Mouse (Mus musculus) heart, embryonic 13.5 days (tissue): Measurements from ENCODE around the gene N4bp1. TPM values are rescaled to one million over a fixed set of nuclear protein-coding genes. Genes with fewer than 3 reads are reported as not detected.

Experiments
- ATAC-seq: fragments of 200-750 bp; cut with Nextera tagmentation; 2 replicates; pipeline ENCODE4 v1.8.0; 2017; ENCODE audit warnings: moderate TSS enrichment; ENCODE audit not compliant: insufficient number of reproducible peaks, low FRiP score, low TSS enrichment; ENCODE audit errors: extremely low read depth
- H3K27ac ChIP-seq: fragments of 300-500 bp; sonication (generic); replicated peaks from 2 replicates; pipeline ENCODE4 v1.5.1; 2015; ENCODE audit warnings: moderate library complexity, mild to moderate bottlenecking, inconsistent platforms
- H3K27me3 ChIP-seq: fragments of 300-500 bp; sonication (generic); replicated peaks from 2 replicates; pipeline ENCODE4 v1.6.1; 2015; ENCODE audit warnings: mild to moderate bottlenecking, inconsistent platforms
- H3K36me3 ChIP-seq: fragments of 300-500 bp; sonication (generic); 2 replicates; pipeline ENCODE4 v1.6.1; 2015; ENCODE audit warnings: mild to moderate bottlenecking, inconsistent platforms
- H3K4me1 ChIP-seq: fragments of 300-500 bp; sonication (generic); 2 replicates; pipeline ENCODE4 v1.6.1; 2015; ENCODE audit warnings: inconsistent platforms
- H3K4me2 ChIP-seq: fragments of 300-500 bp; sonication (generic); 2 replicates; pipeline ENCODE4 v1.6.1; 2015; ENCODE audit warnings: inconsistent platforms, mild to moderate bottlenecking, moderate library complexity
- H3K4me3 ChIP-seq: fragments of 300-500 bp; sonication (generic); 2 replicates; pipeline ENCODE4 v1.5.1; 2015; ENCODE audit warnings: moderate library complexity, mild to moderate bottlenecking, inconsistent platforms
- H3K9ac ChIP-seq: fragments of 300-500 bp; sonication (generic); 2 replicates; pipeline ENCODE4 v1.6.1; 2015; ENCODE audit warnings: inconsistent platforms, mild to moderate bottlenecking, moderate library complexity
- H3K9me3 ChIP-seq: fragments of 300-500 bp; sonication (generic); 2 replicates; pipeline ENCODE4 v1.6.1; 2016; ENCODE audit warnings: inconsistent platforms
- WGBS: fragments of 180-500 bp; shearing (Covaris S2); methylation state at CpG from one replicate; pipeline ENCODE4 v1.1.7; 2015; ENCODE audit warnings: mixed read lengths; 5-methylcytosine and 5-hydroxymethylcytosine counted together
- polyA plus RNA-seq: library from polyadenylated mRNA; unstranded; fragments of >200 nt; fragmentation: Nextera tagmentation; extraction: Ambion mirVana; gene quantifications from 2 replicates; pipeline ENCODE4 v1.2.1, GENCODE M21; 2015

N4bp1 gene
- polyA plus RNA-seq, 1 experiment from 2014 or later: 6.2 TPM

- ATAC-seq: no peak
- Histone ChIP-seq H3K27ac (no peak overlapping the region), H3K27me3 (no peaks in the 10 kb centered on the region), H3K36me3 (no peaks in the 10 kb centered on the region), H3K9ac (no peak overlapping the region), H3K4me2 (no peak overlapping the region), H3K4me3 (no peak overlapping the region), H3K4me1 (peaks cover 24% of the 10 kb centered on the region), H3K9me3 (no peaks in the 10 kb centered on the region)
- WGBS: 50% methylated on average over 1 of the region's 1 CpGs
Measured at GRCm38 (mm10) chr8:86789576-86789975, 95.5 kb downstream of the N4bp1 start.

- peak overlapping the region; percentile 71 for H3K27ac ChIP-seq
- H3K9me3 ChIP-seq: no peaks in the 10 kb centered on the region
- H3K4me2 ChIP-seq: peak overlapping the region; percentile 20; the same call in 1 of the 2 replicates
- ATAC-seq: no peak
- no peak overlapping the region for H3K4me3 ChIP-seq
- peaks cover 24% of the 10 kb centered on the region for H3K4me1 ChIP-seq
- no peaks in the 10 kb centered on the region for H3K36me3 ChIP-seq
- no peak overlapping the region for H3K9ac ChIP-seq
- 56% methylated on average over 12 of the region's 12 CpGs for whole genome bisulfite sequencing
- no peaks in the 10 kb centered on the region for H3K27me3 ChIP-seq
Measured at GRCm38 (mm10) chr8:86787891-86788420, 97.1 kb downstream of the N4bp1 start.

- 45% methylated on average over 5 of the region's 5 CpGs for WGBS
- Histone ChIP-seq H3K27me3 (no peaks in the 10 kb centered on the region), H3K9me3 (no peaks in the 10 kb centered on the region), H3K9ac (no peak overlapping the region), H3K4me2 (no peak overlapping the region), H3K27ac (no peak overlapping the region), H3K4me3 (no peak overlapping the region), H3K4me1 (peaks cover 24% of the 10 kb centered on the region), H3K36me3 (no peaks in the 10 kb centered on the region)
- no peak for ATAC-seq
Measured at GRCm38 (mm10) chr8:86786498-86786897, 98.6 kb downstream of the N4bp1 start.

- 84% methylated on average over 8 of the region's 8 CpGs for WGBS
- ATAC-seq: no peak
Measured at GRCm38 (mm10) chr8:86781094-86781493, 104.0 kb downstream of the N4bp1 start.

GRCm38 (mm10) chr8:86779207-86779606, 105.9 kb downstream of the N4bp1 start:
- H3K4me1 ChIP-seq: no peaks in the 10 kb centered on the region
- H3K4me2 ChIP-seq: no peak overlapping the region
- no peak overlapping the region for H3K27ac ChIP-seq
- H3K9ac ChIP-seq: no peak overlapping the region
- no peaks in the 10 kb centered on the region for H3K36me3 ChIP-seq
- no peak for ATAC-seq
- H3K9me3 ChIP-seq: no peaks in the 10 kb centered on the region
- H3K4me3 ChIP-seq: no peak overlapping the region
- H3K27me3 ChIP-seq: no peaks in the 10 kb centered on the region
- WGBS: 73% methylated on average over 8 of the region's 8 CpGs

More at GRCm38 (mm10) chr8:86781094-86781493, 104.0 kb downstream of the N4bp1 start:
- H3K4me2 ChIP-seq: no peak overlapping the region
- no peaks in the 10 kb centered on the region for H3K4me1 ChIP-seq
- no peaks in the 10 kb centered on the region for H3K9me3 ChIP-seq
- no peaks in the 10 kb centered on the region for H3K27me3 ChIP-seq
- H3K9ac ChIP-seq: no peak overlapping the region
- H3K36me3 ChIP-seq: no peaks in the 10 kb centered on the region
- H3K4me3 ChIP-seq: no peak overlapping the region
- no peak overlapping the region for H3K27ac ChIP-seq

GRCm38 (mm10) chr8:86769945-86770715, 114.9 kb downstream of the N4bp1 start:
- Histone ChIP-seq H3K4me1 (peaks cover 8% of the 10 kb centered on the region), H3K36me3 (no peaks in the 10 kb centered on the region), H3K27me3 (no peaks in the 10 kb centered on the region), H3K9ac (no peak overlapping the region), H3K4me2 (no peak overlapping the region), H3K9me3 (no peaks in the 10 kb centered on the region), H3K4me3 (no peak overlapping the region), H3K27ac (no peak overlapping the region)
- ATAC-seq: no peak
- 81% methylated on average over 1 of the region's 1 CpGs for WGBS

- H3K9me3 ChIP-seq: no peaks in the 10 kb centered on the region
- peaks cover 8% of the 10 kb centered on the region for H3K4me1 ChIP-seq
- no peaks in the 10 kb centered on the region for H3K36me3 ChIP-seq
- H3K4me3 ChIP-seq: no peak overlapping the region
- ATAC-seq: no peak
- H3K27me3 ChIP-seq: no peaks in the 10 kb centered on the region
- H3K4me2 ChIP-seq: no peak overlapping the region
- WGBS: 43% methylated on average over 5 of the region's 5 CpGs
- H3K9ac ChIP-seq: no peak overlapping the region
- no peak overlapping the region for H3K27ac ChIP-seq
Measured at GRCm38 (mm10) chr8:86768499-86768898, 116.6 kb downstream of the N4bp1 start.

GRCm38 (mm10) chr8:86766548-86767211, 118.4 kb downstream of the N4bp1 start:
- 74% methylated on average over 9 of the region's 9 CpGs for WGBS
- H3K27me3 ChIP-seq: no peaks in the 10 kb centered on the region

GRCm38 (mm10) chr8:86765669-86766068, 119.4 kb downstream of the N4bp1 start:
- Histone ChIP-seq H3K27me3 (no peaks in the 10 kb centered on the region), H3K9me3 (no peaks in the 10 kb centered on the region), H3K27ac (no peak overlapping the region), H3K9ac (no peak overlapping the region), H3K4me2 (no peak overlapping the region), H3K4me3 (no peak overlapping the region), H3K36me3 (no peaks in the 10 kb centered on the region), H3K4me1 (peaks cover 8% of the 10 kb centered on the region)
- ATAC-seq: no peak
- 84% methylated on average over 8 of the region's 8 CpGs for WGBS

More at GRCm38 (mm10) chr8:86766548-86767211, 118.4 kb downstream of the N4bp1 start:
- no peak overlapping the region for H3K27ac ChIP-seq
- peaks cover 8% of the 10 kb centered on the region for H3K4me1 ChIP-seq
- H3K4me3 ChIP-seq: no peak overlapping the region
- H3K36me3 ChIP-seq: no peaks in the 10 kb centered on the region
- no peak for ATAC-seq
- no peak overlapping the region for H3K9ac ChIP-seq
- no peaks in the 10 kb centered on the region for H3K9me3 ChIP-seq
- H3K4me2 ChIP-seq: no peak overlapping the region

GRCm38 (mm10) chr8:86765155-86765554, 119.9 kb downstream of the N4bp1 start:
- Histone ChIP-seq H3K27me3 (no peaks in the 10 kb centered on the region), H3K9me3 (no peaks in the 10 kb centered on the region), H3K9ac (no peak overlapping the region), H3K4me2 (no peak overlapping the region), H3K4me1 (peaks cover 8% of the 10 kb centered on the region), H3K4me3 (no peak overlapping the region), H3K36me3 (no peaks in the 10 kb centered on the region), H3K27ac (no peak overlapping the region)
- 84% methylated on average over 10 of the region's 10 CpGs for WGBS
- ATAC-seq: no peak

GRCm38 (mm10) chr8:86762806-86763205, 122.3 kb downstream of the N4bp1 start:
- Histone ChIP-seq H3K36me3 (no peaks in the 10 kb centered on the region), H3K27ac (no peak overlapping the region), H3K4me2 (no peak overlapping the region), H3K4me1 (peaks cover 5% of the 10 kb centered on the region), H3K9me3 (no peaks in the 10 kb centered on the region), H3K27me3 (no peaks in the 10 kb centered on the region), H3K9ac (no peak overlapping the region), H3K4me3 (no peak overlapping the region)
- 62% methylated on average over 5 of the region's 5 CpGs for WGBS
- ATAC-seq: no peak
